Mouse (Mus musculus): ENCODE data around the gene Tbc1d22a. TPM values are rescaled to one million over a fixed set of nuclear protein-coding genes. Genes with fewer than 3 reads are reported as not detected.
A peak's percentile ranks its signal among the peaks of the same experiment; 100 is the strongest.

Tbc1d22a gene
- polyA plus RNA-seq, 1 experiment from 2014 or later = 13.2 TPM

- H3K4me2 ChIP-seq (ENCODE audit: low read length) = no peak overlapping the region
- peaks cover 10% of the 10 kb centered on the region for H3K4me1 ChIP-seq (ENCODE audit: control insufficient read depth, insufficient read depth, low read depth, low read length)
- ATAC-seq = no peak
- H3K27me3 ChIP-seq (replicated peaks; ENCODE audit: control insufficient read depth, insufficient read depth, low read length) = 0 out of 2 replicates have a peak, but pooled peaks cover 2% of the 10 kb centered on the region
- 87% methylated on average over 1 of the region's 1 CpGs for WGBS
- H3K4me3 ChIP-seq (ENCODE audit: low read length) = no peak overlapping the region
- no peaks in the 10 kb centered on the region for H3K36me3 ChIP-seq (ENCODE audit: control insufficient read depth, insufficient read depth, low read length)
- no peaks in the 10 kb centered on the region for H3K9me3 ChIP-seq (ENCODE audit: control insufficient read depth, low read length)
- no peak overlapping the region for H3K9ac ChIP-seq (ENCODE audit: low read depth, low read length)
- no peak overlapping the region for H3K27ac ChIP-seq (ENCODE audit: low read depth, low read length)
Observed at GRCm38 (mm10) chr15:86335781-86336180, 121.5 kb downstream of the Tbc1d22a start.

GRCm38 (mm10) chr15:86337726-86338125 lies 123.5 kb downstream of the Tbc1d22a start:
- 63% methylated on average over 10 of the region's 10 CpGs for WGBS
- no peak for ATAC-seq
- no peaks in the 10 kb centered on the region for H3K9me3 ChIP-seq (ENCODE audit: control insufficient read depth, low read length)
- 0 out of 2 replicates have a peak, but pooled peaks cover 2% of the 10 kb centered on the region for H3K27me3 ChIP-seq (replicated peaks; ENCODE audit: control insufficient read depth, insufficient read depth, low read length)
- H3K4me1 ChIP-seq (ENCODE audit: control insufficient read depth, insufficient read depth, low read depth, low read length) = peaks cover 6% of the 10 kb centered on the region
- no peak overlapping the region for H3K4me2 ChIP-seq (ENCODE audit: low read length)
- no peak overlapping the region for H3K9ac ChIP-seq (ENCODE audit: low read depth, low read length)
- no peak overlapping the region for H3K27ac ChIP-seq (ENCODE audit: low read depth, low read length)
- H3K36me3 ChIP-seq (ENCODE audit: control insufficient read depth, insufficient read depth, low read length) = no peaks in the 10 kb centered on the region
- no peak overlapping the region for H3K4me3 ChIP-seq (ENCODE audit: low read length)

- Histone ChIP-seq H3K4me2 (ENCODE audit: low read length) (no peak overlapping the region), H3K4me1 (ENCODE audit: control insufficient read depth, insufficient read depth, low read depth, low read length) (peaks cover 10% of the 10 kb centered on the region), H3K4me3 (ENCODE audit: low read length) (no peak overlapping the region), H3K27me3 (replicated peaks; ENCODE audit: control insufficient read depth, insufficient read depth, low read length) (0 out of 2 replicates have a peak, but pooled peaks cover 2% of the 10 kb centered on the region), H3K36me3 (ENCODE audit: control insufficient read depth, insufficient read depth, low read length) (no peaks in the 10 kb centered on the region), H3K27ac (ENCODE audit: low read depth, low read length) (no peak overlapping the region), H3K9ac (ENCODE audit: low read depth, low read length) (no peak overlapping the region), H3K9me3 (ENCODE audit: control insufficient read depth, low read length) (no peaks in the 10 kb centered on the region)
- 82% methylated on average over 2 of the region's 2 CpGs for WGBS
- no peak for ATAC-seq
Observed at GRCm38 (mm10) chr15:86339736-86340135, 125.5 kb downstream of the Tbc1d22a start.

- H3K4me2 ChIP-seq (ENCODE audit: low read length) = no peak overlapping the region
- H3K27me3 ChIP-seq (replicated peaks; ENCODE audit: control insufficient read depth, insufficient read depth, low read length) = 0 out of 2 replicates have a peak, but pooled peaks cover 2% of the 10 kb centered on the region
- H3K9me3 ChIP-seq (ENCODE audit: control insufficient read depth, low read length) = no peaks in the 10 kb centered on the region
- no peaks in the 10 kb centered on the region for H3K36me3 ChIP-seq (ENCODE audit: control insufficient read depth, insufficient read depth, low read length)
- H3K4me3 ChIP-seq (ENCODE audit: low read length) = no peak overlapping the region
- H3K27ac ChIP-seq (ENCODE audit: low read depth, low read length) = no peak overlapping the region
- peaks cover 14% of the 10 kb centered on the region for H3K4me1 ChIP-seq (ENCODE audit: control insufficient read depth, insufficient read depth, low read depth, low read length)
- no peak overlapping the region for H3K9ac ChIP-seq (ENCODE audit: low read depth, low read length)
- 82% methylated on average over 6 of the region's 6 CpGs for WGBS
- no peak for ATAC-seq
Observed at GRCm38 (mm10) chr15:86340766-86341165, 126.5 kb downstream of the Tbc1d22a start.

- Histone ChIP-seq H3K9ac (ENCODE audit: low read depth, low read length) (no peak overlapping the region), H3K4me1 (ENCODE audit: control insufficient read depth, insufficient read depth, low read depth, low read length) (peaks cover 26% of the 10 kb centered on the region), H3K9me3 (ENCODE audit: control insufficient read depth, low read length) (no peaks in the 10 kb centered on the region), H3K4me3 (ENCODE audit: low read length) (no peak overlapping the region), H3K36me3 (ENCODE audit: control insufficient read depth, insufficient read depth, low read length) (no peaks in the 10 kb centered on the region), H3K27ac (ENCODE audit: low read depth, low read length) (no peak overlapping the region), H3K4me2 (ENCODE audit: low read length) (no peak overlapping the region), H3K27me3 (replicated peaks; ENCODE audit: control insufficient read depth, insufficient read depth, low read length) (no peaks in the 10 kb centered on the region)
- no peak for ATAC-seq
- WGBS = 88% methylated on average over 8 of the region's 8 CpGs
Observed at GRCm38 (mm10) chr15:86342637-86343375, 128.5 kb downstream of the Tbc1d22a start.

- Histone ChIP-seq H3K4me3 (ENCODE audit: low read length) (no peak overlapping the region), H3K27me3 (replicated peaks; ENCODE audit: control insufficient read depth, insufficient read depth, low read length) (no peaks in the 10 kb centered on the region), H3K36me3 (ENCODE audit: control insufficient read depth, insufficient read depth, low read length) (no peaks in the 10 kb centered on the region), H3K4me1 (ENCODE audit: control insufficient read depth, insufficient read depth, low read depth, low read length) (peaks cover 22% of the 10 kb centered on the region), H3K4me2 (ENCODE audit: low read length) (no peak overlapping the region), H3K9ac (ENCODE audit: low read depth, low read length) (no peak overlapping the region), H3K9me3 (ENCODE audit: control insufficient read depth, low read length) (no peaks in the 10 kb centered on the region), H3K27ac (ENCODE audit: low read depth, low read length) (no peak overlapping the region)
- no peak for ATAC-seq
- 48% methylated on average over 8 of the region's 8 CpGs for WGBS
Observed at GRCm38 (mm10) chr15:86344906-86345331, 130.7 kb downstream of the Tbc1d22a start.

- no peaks in the 10 kb centered on the region for H3K36me3 ChIP-seq (ENCODE audit: control insufficient read depth, insufficient read depth, low read length)
- 71% methylated on average over 9 of the region's 9 CpGs for WGBS
- no peak overlapping the region for H3K4me2 ChIP-seq (ENCODE audit: low read length)
- no peaks in the 10 kb centered on the region for H3K27me3 ChIP-seq (replicated peaks; ENCODE audit: control insufficient read depth, insufficient read depth, low read length)
- peaks cover 22% of the 10 kb centered on the region for H3K4me1 ChIP-seq (ENCODE audit: control insufficient read depth, insufficient read depth, low read depth, low read length)
- no peak overlapping the region for H3K9ac ChIP-seq (ENCODE audit: low read depth, low read length)
- no peak for ATAC-seq
- H3K9me3 ChIP-seq (ENCODE audit: control insufficient read depth, low read length) = no peaks in the 10 kb centered on the region
- H3K27ac ChIP-seq (ENCODE audit: low read depth, low read length) = peak overlapping the region; percentile 36; the same call in 1 of the 2 replicates
- H3K4me3 ChIP-seq (ENCODE audit: low read length) = no peak overlapping the region
Observed at GRCm38 (mm10) chr15:86345907-86346306, 131.6 kb downstream of the Tbc1d22a start.

GRCm38 (mm10) chr15:86346606-86347005 lies 132.3 kb downstream of the Tbc1d22a start:
- no peak overlapping the region for H3K4me3 ChIP-seq (ENCODE audit: low read length)
- H3K9ac ChIP-seq (ENCODE audit: low read depth, low read length) = no peak overlapping the region
- H3K27ac ChIP-seq (ENCODE audit: low read depth, low read length) = peak overlapping the region; percentile 16; the same call in 1 of the 2 replicates
- 50% methylated on average over 3 of the region's 3 CpGs for WGBS
- H3K9me3 ChIP-seq (ENCODE audit: control insufficient read depth, low read length) = no peaks in the 10 kb centered on the region
- ATAC-seq = peak; percentile 65; the same call in 1 of the 2 replicates
- peaks cover 22% of the 10 kb centered on the region for H3K4me1 ChIP-seq (ENCODE audit: control insufficient read depth, insufficient read depth, low read depth, low read length)
- H3K4me2 ChIP-seq (ENCODE audit: low read length) = no peak overlapping the region
- no peaks in the 10 kb centered on the region for H3K27me3 ChIP-seq (replicated peaks; ENCODE audit: control insufficient read depth, insufficient read depth, low read length)
- H3K36me3 ChIP-seq (ENCODE audit: control insufficient read depth, insufficient read depth, low read length) = no peaks in the 10 kb centered on the region

- WGBS = 87% methylated on average over 2 of the region's 2 CpGs
- Histone ChIP-seq H3K36me3 (ENCODE audit: control insufficient read depth, insufficient read depth, low read length) (no peaks in the 10 kb centered on the region), H3K4me1 (ENCODE audit: control insufficient read depth, insufficient read depth, low read depth, low read length) (no peaks in the 10 kb centered on the region), H3K27me3 (replicated peaks; ENCODE audit: control insufficient read depth, insufficient read depth, low read length) (no peaks in the 10 kb centered on the region), H3K27ac (ENCODE audit: low read depth, low read length) (no peak overlapping the region), H3K9ac (ENCODE audit: low read depth, low read length) (no peak overlapping the region), H3K9me3 (ENCODE audit: control insufficient read depth, low read length) (no peaks in the 10 kb centered on the region), H3K4me2 (ENCODE audit: low read length) (no peak overlapping the region), H3K4me3 (ENCODE audit: low read length) (no peak overlapping the region)
- no peak for ATAC-seq
Observed at GRCm38 (mm10) chr15:86354932-86355331, 140.7 kb downstream of the Tbc1d22a start.
